Mouse (Mus musculus) left cerebral cortex, adult 18-20 months (tissue): ENCODE measurements around the gene Sorbs2. TPM values are rescaled to one million over a fixed set of nuclear protein-coding genes. Genes with fewer than 3 reads are reported as not detected.
"Not testable (repeated sequence)": the region's sequence is repeated elsewhere in the genome, so short reads cannot be mapped to it uniquely, and the experiment has no call there.

Source experiments
- DNase-seq, 2 experiments: peaks; one replicate each; pipeline ENCODE4 v3.0.0; 2021 to 2022; ENCODE audit warnings: low spot score in 2 of 2, mixed read lengths in 1 of 2
- total RNA-seq, 2 experiments: library from RNA; stranded (reverse); gene quantifications; 2 replicates each; pipeline ENCODE4 v1.2.3; 2021

The Sorbs2 gene
- total RNA-seq, 2 experiments from 2014 or later = 284 to 324 TPM

GRCm38 (mm10) chr8:45829985-45830548, 322.5 kb downstream of the Sorbs2 start:
- DNase-seq = no peak

- no peak for DNase-seq
Measured at GRCm38 (mm10) chr8:45833896-45834295, 326.3 kb downstream of the Sorbs2 start.

- DNase-seq = no peak
Measured at GRCm38 (mm10) chr8:45843306-45843705, 335.7 kb downstream of the Sorbs2 start.

- peak; percentile 36 to 49 for DNase-seq
Measured at GRCm38 (mm10) chr8:45844097-45844885, 336.7 kb downstream of the Sorbs2 start.

GRCm38 (mm10) chr8:45844911-45845481, 337.4 kb downstream of the Sorbs2 start:
- no peak for DNase-seq

- DNase-seq = no peak
Measured at GRCm38 (mm10) chr8:45845906-45846305, 338.3 kb downstream of the Sorbs2 start.

GRCm38 (mm10) chr8:45855118-45855517, 347.5 kb downstream of the Sorbs2 start:
- DNase-seq = no peak

- no peak for DNase-seq
Measured at GRCm38 (mm10) chr8:45857734-45858133, 350.1 kb downstream of the Sorbs2 start.

- no peak for DNase-seq
Measured at GRCm38 (mm10) chr8:45858391-45858790, 350.8 kb downstream of the Sorbs2 start.

GRCm38 (mm10) chr8:45871587-45871986, 364.0 kb downstream of the Sorbs2 start:
- not testable (repeated sequence) for DNase-seq

- DNase-seq = no peak
Measured at GRCm38 (mm10) chr8:45872077-45872476, 364.5 kb downstream of the Sorbs2 start.

GRCm38 (mm10) chr8:45874945-45875626, 367.5 kb downstream of the Sorbs2 start:
- DNase-seq = peak; percentile 22 to 36

- DNase-seq = no peak
Measured at GRCm38 (mm10) chr8:45876397-45876796, 368.8 kb downstream of the Sorbs2 start.

Other genes starting within 250 kb of the Sorbs2 start
- not detected for gene F11, start 245.8 kb upstream of the Sorbs2 start, total RNA-seq
- not detected for gene Klkb1, start 212.9 kb upstream of the Sorbs2 start, total RNA-seq
- gene Gm45753, start 199.3 kb upstream of the Sorbs2 start, total RNA-seq = not detected
- gene Cyp4v3, start 174.6 kb upstream of the Sorbs2 start, total RNA-seq = 1 to 10 TPM; 5.9 to 6.4 TPM
- gene Fam149a, start 125.5 kb upstream of the Sorbs2 start, total RNA-seq = 10 to 100 TPM; 25.0 to 25.7 TPM
- 10 to 100 TPM in 1 of 2 experiments, 1 to 10 TPM in 1; 9.2 to 10.5 TPM for gene Tlr3, start 96.7 kb upstream of the Sorbs2 start, total RNA-seq